Mouse (Mus musculus) heart, adult 2 months (tissue): ENCODE results near the gene Aspg.

ENCODE experiments used
- CTCF ChIP-seq: fragments of 200-600 bp; IDR thresholded peaks from 2 replicates; pipeline ENCODE4 v1.8.1; 2022; ENCODE audit warnings: antibody characterized with exemption, mild to moderate bottlenecking, moderate library complexity
- POLR2A ChIP-seq: fragments of 200-500 bp; IDR thresholded peaks from 2 replicates; pipeline ENCODE4 v1.6.1; 2011; ENCODE audit warnings: mild to moderate bottlenecking, low read depth, low read length, control low read depth; ENCODE audit not compliant: insufficient read depth

- TF ChIP-seq CTCF (no peak), POLR2A (no peak)
These were observed 57.7 kb downstream of the Aspg start for GRCm38 (mm10) chr12:112163981-112164839.
